Mouse (Mus musculus): Measurements from ENCODE around the gene Mgst2. TPM values are rescaled to one million over a fixed set of nuclear protein-coding genes. Genes with fewer than 3 reads are reported as not detected.

Gene Mgst2
- total and polyA plus RNA-seq, 3 experiments = 48.8 to 147 (median 76.0) TPM

DNA sequence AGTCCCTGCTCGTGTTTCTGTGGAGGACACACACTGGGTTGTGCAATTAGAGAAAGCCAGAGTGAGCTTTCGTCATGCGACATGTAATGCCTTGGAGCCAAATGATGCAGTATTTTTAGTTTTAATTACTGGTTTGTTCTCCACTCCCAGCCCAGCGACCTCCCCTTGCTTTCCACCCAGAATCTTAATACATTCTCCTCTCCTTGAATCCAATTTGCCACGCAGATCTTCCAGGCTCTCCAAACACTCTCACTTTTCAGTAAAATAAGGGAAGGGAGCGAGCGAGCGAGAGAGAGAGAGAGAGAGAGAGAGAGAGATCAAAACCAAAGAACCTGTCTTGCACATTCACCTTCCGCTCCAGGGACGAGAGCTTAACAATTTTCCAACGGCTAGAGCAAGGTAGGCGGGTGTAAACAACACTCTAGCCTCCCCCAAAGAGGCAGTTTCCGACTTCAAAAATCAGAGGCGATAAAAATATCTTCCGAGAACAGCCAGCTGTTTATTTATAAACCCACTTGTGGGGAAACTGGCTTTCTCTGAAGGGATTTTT lies 40.6 kb downstream of the Mgst2 start:
- dilution Hi-C loops (cut with MboI; ENCODE audit: extremely low pct_ligation_motif_present, extremely low pct_unique_long_range_greater_than_20kb, low sequenced_read_pairs) = no loop called here
- in situ Hi-C loops (cut with MboI; ENCODE audit: low pct_ligation_motif_present, low pct_unique_long_range_greater_than_20kb, low sequenced_read_pairs) = loop anchor here (5.0 to 25.0 kb wide), 3 partner anchors 311 to 544 kb away; no protein-coding TSS in a partner anchor
- peaks cover 2% of the 10 kb centered on the region for H3K9me3 ChIP-seq (replicated peaks; ENCODE audit: low read length)
- H3K4me3 ChIP-seq (replicated peaks in 1 of 3; ENCODE audit: low read depth in 2 of 3, low read length in 2 of 3, poor library complexity in 1 of 3) = no peak overlapping the region
- H3K4me1 ChIP-seq (ENCODE audit: control insufficient read depth in 1 of 2, insufficient read depth in 2 of 2) = peaks cover 5 to 16% of the 10 kb centered on the region in 2 experiments; a peak in 3 of 4 replicates
- H3K27me3 ChIP-seq (replicated peaks) = no peaks in the 10 kb centered on the region
- DNase-seq (ENCODE audit: extremely low read depth) = no peak
- H3K27ac ChIP-seq (ENCODE audit: insufficient read depth, low read depth) = no peak overlapping the region
- TF ChIP-seq MEF2A (IDR thresholded peaks at IDR 0.05; ENCODE audit: borderline replicate concordance, low read depth, low read length) (peak; percentile 9; the same call in 1 of the 2 replicates), USF1 (IDR thresholded peaks at IDR 0.05; ENCODE audit: low read depth, low read length) (no peak)
- H3K79me2 ChIP-seq (replicated peaks; ENCODE audit: control insufficient read depth, extremely low read depth, insufficient read depth, poor library complexity, severe bottlenecking) = no peaks in the 10 kb centered on the region
- no peaks in the 10 kb centered on the region for H3K36me3 ChIP-seq (replicated peaks in 1 of 2; ENCODE audit: control insufficient read depth in 1 of 2, insufficient read depth in 1 of 2, low read length in 1 of 2)
- H3K4me2 ChIP-seq (ENCODE audit: insufficient read depth, low read depth, poor library complexity, severe bottlenecking) = peak overlapping the region; percentile 86
- H3K9ac ChIP-seq (ENCODE audit: insufficient read depth, low read depth) = no peak overlapping the region

DNA sequence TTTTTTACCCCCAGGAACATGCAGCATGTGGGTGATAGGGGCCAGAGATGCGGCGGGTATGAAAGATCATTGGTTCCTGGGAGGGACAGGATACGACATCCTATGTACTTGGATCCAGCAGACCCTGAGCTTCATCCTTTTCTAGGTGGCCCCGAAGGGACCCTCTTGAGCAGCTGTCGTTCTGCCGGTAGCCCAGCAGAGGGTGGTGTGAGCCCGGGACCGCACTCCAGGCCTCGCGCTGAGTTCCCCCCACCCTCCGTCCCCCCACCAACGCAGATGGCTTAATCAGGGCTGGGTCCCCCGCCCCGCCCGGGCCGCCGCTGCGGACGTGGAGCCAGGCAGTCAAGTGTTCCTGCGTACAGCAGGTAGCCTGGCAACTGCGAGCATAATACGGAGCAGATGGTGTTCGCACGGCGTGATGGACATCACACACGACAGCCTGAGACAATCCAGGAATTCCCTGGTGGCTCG lies 41.2 kb downstream of the Mgst2 start:
- peaks cover 2 to 16% of the 10 kb centered on the region in 2 experiments; a peak in 3 of 4 replicates for H3K4me1 ChIP-seq (ENCODE audit: control insufficient read depth in 1 of 2, insufficient read depth in 2 of 2)
- in situ Hi-C loops (cut with MboI; ENCODE audit: low pct_ligation_motif_present, low pct_unique_long_range_greater_than_20kb, low sequenced_read_pairs) (loop anchor here (5.0 to 25.0 kb wide), 3 partner anchors 311 to 543 kb away; no protein-coding TSS in a partner anchor), dilution Hi-C loops (cut with MboI; ENCODE audit: extremely low pct_ligation_motif_present, extremely low pct_unique_long_range_greater_than_20kb, low sequenced_read_pairs) (no loop called here)
- TF ChIP-seq RAD21 (IDR thresholded peaks at IDR 0.05; ENCODE audit: low read depth, low read length) (peak; percentile 77), JUN (IDR thresholded peaks at IDR 0.05; ENCODE audit: insufficient read depth, low read depth, low read length) (no peak), MXI1 (IDR thresholded peaks at IDR 0.05; ENCODE audit: low read depth, low read length) (no peak), MAFK (IDR thresholded peaks at IDR 0.05; ENCODE audit: insufficient replicate concordance, low read length) (no peak), E2F4 (IDR thresholded peaks at IDR 0.05; ENCODE audit: insufficient replicate concordance, low read depth, low read length) (no peak), MAZ (IDR thresholded peaks at IDR 0.05; ENCODE audit: low read depth, low read length) (0 out of 2 replicates have a peak, but pooled peaks have one; percentile 64), USF2 (conservative IDR thresholded peaks at IDR 0.05; ENCODE audit: low read depth, low read length) (no peak), CTCF (conservative IDR thresholded peaks at IDR 0.05 in 1 of 2, IDR thresholded peaks at IDR 0.05 in 1 of 2; ENCODE audit: low read depth in 2 of 2, low read length in 2 of 2) (peak in 1 of 2 experiments; percentile 77; a peak in 3 of 4 replicates), SMC3 (IDR thresholded peaks at IDR 0.05; ENCODE audit: low read depth, low read length) (peak; percentile 90), ZC3H11A (IDR thresholded peaks at IDR 0.05; ENCODE audit: low read depth, low read length) (peak; percentile 73)
- no peaks in the 10 kb centered on the region for H3K27me3 ChIP-seq (replicated peaks)
- no peaks in the 10 kb centered on the region for H3K36me3 ChIP-seq (replicated peaks in 1 of 2; ENCODE audit: control insufficient read depth in 1 of 2, insufficient read depth in 1 of 2, low read length in 1 of 2)
- no peaks in the 10 kb centered on the region for H3K79me2 ChIP-seq (replicated peaks; ENCODE audit: control insufficient read depth, extremely low read depth, insufficient read depth, poor library complexity, severe bottlenecking)
- H3K9me3 ChIP-seq (replicated peaks; ENCODE audit: low read length) = peaks cover 2% of the 10 kb centered on the region
- DNase-seq (ENCODE audit: extremely low read depth) = peak; percentile 40
- no peak overlapping the region for H3K27ac ChIP-seq (ENCODE audit: insufficient read depth, low read depth)
- peak overlapping the region; percentile 86 for H3K4me2 ChIP-seq (ENCODE audit: insufficient read depth, low read depth, poor library complexity, severe bottlenecking)
- peak overlapping the region; percentile 42; the same call in 1 of the 2 replicates for H3K9ac ChIP-seq (ENCODE audit: insufficient read depth, low read depth)
- H3K4me3 ChIP-seq (replicated peaks in 1 of 3; ENCODE audit: low read depth in 2 of 3, low read length in 2 of 3, poor library complexity in 1 of 3) = peak overlapping the region in 1 of 3 experiments; percentile 60
